22 mouse cellular contexts compared by ENCODE assay signal in genomic region chr7:101737735-101738134, GRCm38 (mm10).
DNase-seq lines count a peak whose midpoint lies in the region; ATAC-seq lines count a peak whose summit lies in the region.
"Had no signal": no experiment of that assay in that cellular context is flagged by ENCODE, and none has a peak within 500 bp of the region (broad histone marks: within the 10 kb centered on the region; RNA-seq: fewer than 3 reads in every experiment).

No protein-coding gene starts in this region.

- peak; percentile 56; the same call in 1 of the 2 replicates for ATAC-seq in liver, embryonic 11.5 days (replicated peaks; ENCODE audit: low FRiP score)
- peak; percentile 46; the same call in 1 of the 2 replicates for ATAC-seq in megakaryocyte progenitor cell, adult 5-6 weeks (replicated peaks; ENCODE audit: poor library complexity)
- no peak for ATAC-seq in intestine, embryonic 16.5 days
- no peak for ATAC-seq in granulocyte monocyte progenitor cell, adult 5-6 weeks (replicated peaks; ENCODE audit: poor library complexity, severe bottlenecking)
- ATAC-seq: forebrain, embryonic 13.5 days; forebrain, postnatal 0 days; hindbrain, embryonic 16.5 days; inflammation-experienced regulatory T-cells, adult 6 months had no signal

- H3K9me3 ChIP-seq in liver, embryonic 11.5 days (ENCODE audit: control insufficient read depth, low read length) = no peaks in the 10 kb centered on the region
- no peaks in the 10 kb centered on the region for H3K9me3 ChIP-seq in intestine, embryonic 16.5 days (ENCODE audit: control insufficient read depth, low read length)
- H3K9me3 ChIP-seq: embryonic facial prominence, embryonic 13.5 days; forebrain, embryonic 13.5 days; heart, embryonic 10.5 days; hindbrain, embryonic 12.5 days had no signal

- no peak overlapping the region for H3K9ac ChIP-seq in liver, embryonic 11.5 days (ENCODE audit: low read depth, low read length)
- no peak overlapping the region for H3K9ac ChIP-seq in intestine, embryonic 16.5 days (ENCODE audit: low read depth, low read length)
- H3K9ac ChIP-seq: embryonic facial prominence, embryonic 13.5 days; forebrain, embryonic 13.5 days; forebrain, postnatal 0 days; hindbrain, embryonic 12.5 days had no signal

- DNase-seq in adrenal gland, adult 2 months = peak; percentile 36
- no peak for DNase-seq in adrenal gland, postnatal 10 days
- peak; percentile 20 for DNase-seq in 3T3-L1 (ENCODE audit: low read depth, low spot score)
- DNase-seq in liver, embryonic 11.5 days (ENCODE audit: low spot score) = no peak
- DNase-seq: cerebellum, adult 11-12 months; cerebellum, adult 9-11 months; cerebellum, postnatal 36 days; forebrain, postnatal 0 days; gastrocnemius, adult 2 months; gastrocnemius, postnatal 25 days; heart, adult 18-20 months; heart, postnatal 10 days; heart, postnatal 4 days had no signal

- H3K4me1 ChIP-seq in liver, embryonic 11.5 days (replicated peaks; ENCODE audit: control insufficient read depth, insufficient read depth, low read length) = no peaks in the 10 kb centered on the region
- no peaks in the 10 kb centered on the region for H3K4me1 ChIP-seq in intestine, embryonic 16.5 days (ENCODE audit: control insufficient read depth, insufficient read depth, low read length)

- no peaks in the 10 kb centered on the region for H3K36me3 ChIP-seq in liver, embryonic 11.5 days (ENCODE audit: control insufficient read depth, insufficient read depth, low read length)
- H3K36me3 ChIP-seq in intestine, embryonic 16.5 days (ENCODE audit: control insufficient read depth, insufficient read depth, low read length) = no peaks in the 10 kb centered on the region
- H3K36me3 ChIP-seq: embryonic facial prominence, embryonic 13.5 days; heart, embryonic 10.5 days; hindbrain, embryonic 12.5 days had no signal

- no peak overlapping the region for H3K27ac ChIP-seq in liver, embryonic 11.5 days (ENCODE audit: low read depth, low read length)
- H3K27ac ChIP-seq in intestine, embryonic 16.5 days (ENCODE audit: low read length) = no peak overlapping the region
- H3K27ac ChIP-seq: embryonic facial prominence, embryonic 13.5 days; forebrain, embryonic 13.5 days; gastrocnemius, adult 2 months; heart, embryonic 10.5 days; hindbrain, embryonic 12.5 days had no signal

- no peak overlapping the region for H3K4me3 ChIP-seq in liver, embryonic 11.5 days (ENCODE audit: low read depth, low read length)
- no peak overlapping the region for H3K4me3 ChIP-seq in intestine, embryonic 16.5 days (ENCODE audit: low read length)
- H3K4me3 ChIP-seq: embryonic facial prominence, embryonic 13.5 days; forebrain, embryonic 13.5 days; gastrocnemius, adult 2 months; heart, embryonic 10.5 days; hindbrain, embryonic 12.5 days had no signal

- WGBS in liver, embryonic 11.5 days = 49% methylated on average over 3 of the region's 3 CpGs
- WGBS in intestine, embryonic 16.5 days = 67% methylated on average over 3 of the region's 3 CpGs

- no peaks in the 10 kb centered on the region for H3K27me3 ChIP-seq in liver, embryonic 11.5 days (replicated peaks; ENCODE audit: control insufficient read depth, insufficient read depth, low read length)
- no peaks in the 10 kb centered on the region for H3K27me3 ChIP-seq in intestine, embryonic 16.5 days (replicated peaks; ENCODE audit: control insufficient read depth, insufficient read depth, low read length)
- H3K27me3 ChIP-seq: embryonic facial prominence, embryonic 13.5 days; forebrain, embryonic 13.5 days; hindbrain, embryonic 12.5 days had no signal

- H3K4me2 ChIP-seq in liver, embryonic 11.5 days = no peak overlapping the region
- H3K4me2 ChIP-seq in intestine, embryonic 16.5 days (ENCODE audit: low read depth, low read length) = no peak overlapping the region
- H3K4me2 ChIP-seq: embryonic facial prominence, embryonic 13.5 days; forebrain, embryonic 13.5 days; hindbrain, embryonic 12.5 days had no signal

Comparison
In these comparisons a context has a peak if more than half of its experiments do, and no peak if none do; other contexts are left out.
1. DNase-seq: peak in adrenal gland, adult 2 months (single experiment) and 3T3-L1 (single experiment); none in adrenal gland, postnatal 10 days (single experiment) and liver, embryonic 11.5 days (single experiment).
2. ATAC-seq: peak in liver, embryonic 11.5 days (single experiment) and megakaryocyte progenitor cell, adult 5-6 weeks (single experiment); none in intestine, embryonic 16.5 days (single experiment) and granulocyte monocyte progenitor cell, adult 5-6 weeks (single experiment).